Mouse (Mus musculus) retina, embryonic 14.5 days (tissue): ENCODE data around the gene Them5.

Experiments
- DNase-seq: peaks from one replicate; pipeline ENCODE4 v3.0.0-alpha.2; 2015; ENCODE audit warnings: low spot score

The Them5 gene

GRCm38 (mm10) chr3:94341959-94342422 lies at the start of gene Them5:
Gene Them5, plus strand, starts transcription at chr3:94342099.
- DNase-seq: no peak

- no peak for DNase-seq
These were observed 36.4 kb upstream of the Them5 start for GRCm38 (mm10) chr3:94305457-94305856.

- no peak for DNase-seq
These were observed 34.9 kb upstream of the Them5 start for GRCm38 (mm10) chr3:94306975-94307374.

GRCm38 (mm10) chr3:94309633-94310363 lies 32.1 kb upstream of the Them5 start, which contains the start of gene Them4:
Gene Them4, plus strand, starts transcription at chr3:94310089.
- DNase-seq: peak; percentile 93

GRCm38 (mm10) chr3:94310491-94310890 lies 31.4 kb upstream of the Them5 start:
- no peak for DNase-seq

GRCm38 (mm10) chr3:94310911-94311310 lies 31.0 kb upstream of the Them5 start:
- peak; percentile 3 for DNase-seq

- DNase-seq: no peak
These were observed 30.5 kb upstream of the Them5 start for GRCm38 (mm10) chr3:94311376-94311775.

GRCm38 (mm10) chr3:94328681-94329080 lies 13.2 kb upstream of the Them5 start:
- peak; percentile 20 for DNase-seq

- DNase-seq: no peak
These were observed 7.5 kb upstream of the Them5 start for GRCm38 (mm10) chr3:94334442-94334841.

- no peak for DNase-seq
These were observed 3.4 kb upstream of the Them5 start for GRCm38 (mm10) chr3:94338522-94338921.

- no peak for DNase-seq
These were observed 653 bp downstream of the Them5 start for GRCm38 (mm10) chr3:94342552-94342951.

GRCm38 (mm10) chr3:94344182-94344581 lies 2.3 kb downstream of the Them5 start:
- DNase-seq: no peak

GRCm38 (mm10) chr3:94344897-94345296 lies 3.0 kb downstream of the Them5 start:
- no peak for DNase-seq

- no peak for DNase-seq
These were observed 6.2 kb downstream of the Them5 start for GRCm38 (mm10) chr3:94348146-94348545.

- peak; percentile 65 for DNase-seq
These were observed 18.9 kb downstream of the Them5 start for GRCm38 (mm10) chr3:94360812-94361211.

- no peak for DNase-seq
These were observed 20.2 kb downstream of the Them5 start, which contains the start of gene C2cd4d for GRCm38 (mm10) chr3:94362138-94362537. Gene C2cd4d, plus strand, starts transcription at chr3:94362438.

- DNase-seq: peak; percentile 64
These were observed 21.6 kb downstream of the Them5 start for GRCm38 (mm10) chr3:94363291-94364153.

- DNase-seq: peak; percentile 61
These were observed 22.2 kb downstream of the Them5 start for GRCm38 (mm10) chr3:94364154-94364526.

- DNase-seq: peak; percentile 95
These were observed 24.9 kb downstream of the Them5 start for GRCm38 (mm10) chr3:94366761-94367160.

- no peak for DNase-seq
These were observed 25.6 kb downstream of the Them5 start for GRCm38 (mm10) chr3:94367511-94367910.

GRCm38 (mm10) chr3:94368631-94369030 lies 26.7 kb downstream of the Them5 start:
- no peak for DNase-seq

GRCm38 (mm10) chr3:94369709-94370108 lies 27.8 kb downstream of the Them5 start:
- no peak for DNase-seq

GRCm38 (mm10) chr3:94371637-94372036 lies 29.7 kb downstream of the Them5 start:
- DNase-seq: peak; percentile 57
